Comparison of ENCODE assay signal across 16 mouse cellular contexts in the genomic region with DNA sequence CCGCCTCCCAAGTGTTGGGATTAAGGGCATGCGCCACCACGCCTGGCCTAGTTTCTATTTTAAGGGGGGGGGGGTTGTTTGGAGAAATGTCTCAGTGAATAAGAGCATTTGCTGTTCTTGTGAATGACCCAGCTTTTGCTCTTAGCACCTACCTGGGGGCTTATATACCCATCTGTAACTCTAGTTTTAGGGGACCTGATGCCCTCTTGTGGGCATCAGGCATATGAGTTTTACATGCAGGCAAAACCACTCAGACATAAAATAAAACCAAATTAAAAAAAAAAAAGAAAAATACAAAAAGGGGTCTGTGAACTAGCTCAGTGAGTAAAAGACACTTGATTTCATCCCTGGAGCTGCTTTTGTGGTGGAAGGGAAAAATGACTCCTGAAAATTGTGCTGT. TPM values are rescaled to one million over a fixed set of nuclear protein-coding genes. Genes with fewer than 3 reads are reported as not detected.
DNase-seq lines count a peak whose midpoint lies in the region; ATAC-seq and TF ChIP-seq lines count a peak whose summit lies in the region.
"Had no signal": no experiment of that assay in that cellular context is flagged by ENCODE, and none has a peak within 500 bp of the region (broad histone marks: within the 10 kb centered on the region; RNA-seq: fewer than 3 reads in every experiment).

No protein-coding gene starts in this region.

- no peaks in the 10 kb centered on the region for H3K27me3 ChIP-seq in heart, postnatal 0 days (ENCODE audit: control insufficient read depth, insufficient read depth, low read length)
- H3K27me3 ChIP-seq in heart, embryonic 11.5 days (ENCODE audit: control insufficient read depth, insufficient read depth, low read length), result no peaks in the 10 kb centered on the region
- H3K27me3 ChIP-seq: embryonic facial prominence, embryonic 12.5 days; hindbrain, embryonic 13.5 days; midbrain, embryonic 13.5 days had no signal

- no peak for ATAC-seq in heart, postnatal 0 days (ENCODE audit: insufficient read depth, low read depth)
- no peak for ATAC-seq in heart, embryonic 11.5 days (replicated peaks; ENCODE audit: insufficient number of reproducible peaks, low FRiP score, low TSS enrichment)
- ATAC-seq: midbrain, embryonic 13.5 days had no signal

- H3K27ac ChIP-seq in heart, postnatal 0 days (ENCODE audit: low read depth), result no peak overlapping the region
- H3K27ac ChIP-seq in heart, embryonic 11.5 days (ENCODE audit: low read depth, low read length), result no peak overlapping the region
- H3K27ac ChIP-seq in ES-E14 (ENCODE audit: insufficient read depth, low read depth, low read length, poor library complexity, severe bottlenecking), result no peak overlapping the region
- H3K27ac ChIP-seq: embryonic facial prominence, embryonic 12.5 days; hindbrain, embryonic 13.5 days; liver, embryonic 14.5 days; midbrain, embryonic 13.5 days had no signal

- no peaks in the 10 kb centered on the region for H3K36me3 ChIP-seq in heart, postnatal 0 days (replicated peaks; ENCODE audit: control insufficient read depth, insufficient read depth, low read length)
- no peaks in the 10 kb centered on the region for H3K36me3 ChIP-seq in heart, embryonic 11.5 days (ENCODE audit: control insufficient read depth, insufficient read depth, low read length)
- no peaks in the 10 kb centered on the region for H3K36me3 ChIP-seq in ES-E14 (ENCODE audit: control insufficient read depth, insufficient read depth, low read length, poor library complexity, severe bottlenecking)
- H3K36me3 ChIP-seq: embryonic facial prominence, embryonic 12.5 days; hindbrain, embryonic 13.5 days; midbrain, embryonic 13.5 days had no signal

- no peak overlapping the region for H3K4me2 ChIP-seq in heart, postnatal 0 days (ENCODE audit: low read depth, low read length)
- no peak overlapping the region for H3K4me2 ChIP-seq in heart, embryonic 11.5 days
- H3K4me2 ChIP-seq: embryonic facial prominence, embryonic 12.5 days; hindbrain, embryonic 13.5 days; midbrain, embryonic 13.5 days had no signal

- no peak overlapping the region for H3K4me3 ChIP-seq in heart, postnatal 0 days (ENCODE audit: low read depth, low read length)
- no peak overlapping the region for H3K4me3 ChIP-seq in heart, embryonic 11.5 days (ENCODE audit: low read depth, low read length)
- H3K4me3 ChIP-seq in ES-E14 (ENCODE audit: insufficient read depth in 1 of 2, low read depth in 1 of 2, low read length in 2 of 2, poor library complexity in 1 of 2, severe bottlenecking in 1 of 2), result no peak overlapping the region
- H3K4me3 ChIP-seq: embryonic facial prominence, embryonic 12.5 days; hindbrain, embryonic 13.5 days; midbrain, embryonic 13.5 days had no signal

- DNase-seq in heart, postnatal 0 days (ENCODE audit: low spot score), result no peak
- DNase-seq in retina, postnatal 1 day, result peak; percentile 27
- DNase-seq in retina, embryonic 14.5 days (ENCODE audit: low spot score), result no peak
- no peak for DNase-seq in ES-E14 (ENCODE audit: low read depth, low spot score)
- DNase-seq in naive thymus-derived CD4-positive, alpha-beta T cell, adult 2 months (ENCODE audit: low read depth), result peak; percentile 28
- no peak for DNase-seq in urinary bladder, adult 2 months (ENCODE audit: low spot score)
- DNase-seq in frontal cortex, postnatal 10 days (ENCODE audit: low spot score in 2 of 2), result no peak
- DNase-seq: cerebellum, postnatal 25 days; gastrocnemius, postnatal 25 days; kidney, adult 8-10 months; lung, postnatal 36 days had no signal

- WGBS in heart, postnatal 0 days, result 94% methylated on average over 3 of the region's 3 CpGs
- WGBS in heart, embryonic 11.5 days (ENCODE audit: insufficient replicate concordance), result 88% methylated on average over 3 of the region's 3 CpGs

- peaks cover 18% of the 10 kb centered on the region for H3K4me1 ChIP-seq in heart, postnatal 0 days (ENCODE audit: control insufficient read depth, insufficient read depth)
- H3K4me1 ChIP-seq in heart, embryonic 11.5 days (ENCODE audit: control insufficient read depth, insufficient read depth, low read length), result no peaks in the 10 kb centered on the region
- peaks cover 0 to 8% of the 10 kb centered on the region in 2 experiments; a peak in 2 of 4 replicates for H3K4me1 ChIP-seq in ES-E14 (ENCODE audit: control insufficient read depth in 2 of 2, insufficient read depth in 2 of 2, low read length in 2 of 2, poor library complexity in 1 of 2)
- H3K4me1 ChIP-seq: embryonic facial prominence, embryonic 12.5 days; hindbrain, embryonic 13.5 days; midbrain, embryonic 13.5 days had no signal

- no peak for TF ChIP-seq EP300 in heart, postnatal 0 days (IDR thresholded peaks at IDR 0.05; ENCODE audit: low read depth)

- TF ChIP-seq CTCF in heart, postnatal 0 days (IDR thresholded peaks at IDR 0.05; ENCODE audit: low read depth), result peak; percentile 20; the same call in 1 of the 2 replicates

- in situ Hi-C loops in ES-E14 (cut with MboI; ENCODE audit: low sequenced_read_pairs in 2 of 2, unreplicated experiment in 2 of 2), result no loop called here

- H3K9ac ChIP-seq in heart, postnatal 0 days (replicated peaks; ENCODE audit: low read depth, low read length), result no peak overlapping the region
- no peak overlapping the region for H3K9ac ChIP-seq in heart, embryonic 11.5 days (ENCODE audit: low read depth, low read length)
- no peak overlapping the region for H3K9ac ChIP-seq in ES-E14 (ENCODE audit: insufficient read depth, low read depth, low read length, poor library complexity, severe bottlenecking)
- H3K9ac ChIP-seq: embryonic facial prominence, embryonic 12.5 days; hindbrain, embryonic 13.5 days; liver, embryonic 14.5 days; midbrain, embryonic 13.5 days had no signal

- H3K9me3 ChIP-seq in heart, postnatal 0 days (replicated peaks; ENCODE audit: control insufficient read depth, low read length), result no peaks in the 10 kb centered on the region
- no peaks in the 10 kb centered on the region for H3K9me3 ChIP-seq in heart, embryonic 11.5 days (replicated peaks; ENCODE audit: control insufficient read depth, low read length)
- no peaks in the 10 kb centered on the region for H3K9me3 ChIP-seq in ES-E14 (ENCODE audit: control insufficient read depth, insufficient read depth, low read depth, low read length)
- H3K9me3 ChIP-seq: embryonic facial prominence, embryonic 12.5 days; hindbrain, embryonic 13.5 days; midbrain, embryonic 13.5 days had no signal

TF ChIP-seq in ES-E14, 5 proteins besides CTCF, POLR2A, EP300 and RAD21:
- 0 out of 2 replicates have a peak, but pooled peaks have one; percentile 11 for TF ChIP-seq ZNF384 (IDR thresholded peaks at IDR 0.05; ENCODE audit: low read depth, low read length)
- no peak for TF ChIP-seq HCFC1 (IDR thresholded peaks at IDR 0.05; ENCODE audit: borderline replicate concordance, insufficient read depth, low read length)
- TF ChIP-seq ZC3H11A (IDR thresholded peaks at IDR 0.05; ENCODE audit: borderline replicate concordance, low read depth, low read length), result no peak

RNA-seq across cellular contexts. Expression of gene Map4, which starts 8.1 kb away (rescaled TPM):
- total RNA-seq in heart, postnatal 0 days (2014; rRNA removed; ENCODE audit: low replicate concordance), result 145 and 172 TPM in 2 replicates
- polyA plus RNA-seq in heart, postnatal 0 days (2015; fragmentation: Nextera tagmentation; extraction: Ambion mirVana), result 50.6 and 54.2 TPM in 2 replicates
- polyA plus RNA-seq in heart, embryonic 11.5 days (2014; fragmentation: Nextera tagmentation; extraction: Ambion mirVana), result 64.9 and 93.6 TPM in 2 replicates
- 56.7 and 61.4 TPM in 2 replicates for total RNA-seq in ES-E14 (2012; rRNA removed)
- 84.3 and 129 TPM in 2 replicates for polyA plus RNA-seq in urinary bladder, adult 2 months (2012; rRNA removed)

Comparison
In these comparisons a context has a peak if more than half of its experiments do, and no peak if none do; other contexts are left out.
1. DNase-seq: peak in retina, postnatal 1 day (single experiment) and naive thymus-derived CD4-positive, alpha-beta T cell, adult 2 months (single experiment); none in heart, postnatal 0 days (single experiment), retina, embryonic 14.5 days (single experiment), ES-E14 (single experiment), urinary bladder, adult 2 months (single experiment) and frontal cortex, postnatal 10 days (0 of 2).